Mouse (Mus musculus): ENCODE results near the gene Mlc1.

Mlc1 gene

DNA sequence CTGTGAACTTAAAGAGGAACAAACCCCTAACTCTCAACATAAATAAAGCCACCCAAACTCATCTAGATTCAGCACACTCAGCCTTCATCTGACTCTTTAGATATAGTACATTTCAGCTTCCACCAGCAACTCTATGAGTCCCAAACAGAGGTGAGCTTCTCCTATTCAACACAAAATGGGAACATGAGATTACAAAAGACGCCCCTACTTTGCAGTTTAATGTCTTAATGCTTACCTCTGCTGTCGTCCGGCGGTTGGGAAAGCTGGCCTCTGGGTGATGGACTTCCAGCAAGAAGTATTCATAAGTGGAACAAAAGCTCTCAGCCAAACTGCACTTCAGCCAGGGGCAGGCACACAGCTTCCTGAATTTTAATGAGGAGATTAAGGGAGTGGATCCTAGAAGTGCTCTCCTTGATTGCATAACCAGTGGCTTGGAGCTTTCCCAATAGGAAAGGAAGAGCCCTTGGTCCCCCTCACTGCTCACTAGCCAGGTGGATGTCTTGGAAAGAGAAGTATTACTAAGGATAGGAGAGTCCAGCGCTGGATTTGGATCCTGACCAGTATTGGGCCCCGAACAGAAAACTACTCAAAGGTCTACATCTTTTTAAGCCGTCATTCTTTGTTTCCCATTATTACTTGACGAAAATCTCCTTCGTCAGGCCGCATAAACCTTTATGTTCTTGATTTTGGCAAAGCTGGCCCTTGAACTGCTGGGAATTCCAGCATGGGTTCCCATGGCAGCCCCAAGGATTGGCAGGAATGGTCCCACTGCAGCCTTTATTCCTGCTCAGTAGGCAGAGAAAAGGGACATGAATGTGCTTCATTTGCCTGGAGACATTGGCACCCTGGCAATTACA lies at the start of gene Mlc1:
Gene Mlc1 (minus strand): TSS at position 727 of the 857 bp plus-strand sequence.
- no peak for DNase-seq (ENCODE audit: low spot score)

DNA sequence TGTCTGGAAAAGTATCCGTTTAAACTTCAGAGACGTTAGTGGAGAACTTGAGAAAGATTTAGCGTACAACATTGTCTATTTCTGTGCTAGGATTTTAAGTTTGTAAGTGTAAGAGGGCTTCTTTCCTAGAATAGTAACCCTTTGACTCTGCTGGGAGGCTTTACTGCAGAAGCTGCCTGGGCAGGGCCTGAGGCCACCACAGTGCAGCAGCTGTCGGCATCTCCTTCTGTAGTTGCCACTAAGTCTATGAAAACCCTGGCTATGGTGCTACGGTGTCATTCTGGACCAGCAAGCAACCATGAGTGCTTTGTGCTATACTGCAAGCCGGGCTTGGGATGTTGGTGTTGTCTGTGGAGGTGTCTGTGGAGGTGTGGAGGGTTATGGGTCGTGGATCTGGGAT lies 41.7 kb upstream of the Mlc1 start:
- DNase-seq (ENCODE audit: low spot score): no peak

DNA sequence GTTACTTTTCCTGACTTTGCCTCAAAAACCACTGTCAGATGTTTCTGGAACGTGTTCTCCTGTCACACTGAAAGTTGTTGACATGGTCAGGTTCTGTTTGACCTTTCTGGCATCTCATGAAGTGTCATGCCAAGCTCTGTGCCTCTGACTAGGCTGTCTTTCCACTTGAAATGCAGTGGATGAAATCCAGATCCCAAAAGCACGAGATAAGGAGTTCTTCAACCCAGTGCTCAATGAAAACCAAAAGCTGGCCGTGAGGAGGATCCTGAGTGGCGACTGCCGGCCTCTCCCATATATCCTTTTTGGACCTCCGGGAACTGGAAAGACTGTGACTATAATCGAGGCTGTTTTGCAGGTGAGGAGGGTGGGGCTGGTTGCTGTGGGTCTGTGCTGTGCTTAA lies 41.3 kb upstream of the Mlc1 start:
- no peak for DNase-seq (ENCODE audit: low spot score)

DNA sequence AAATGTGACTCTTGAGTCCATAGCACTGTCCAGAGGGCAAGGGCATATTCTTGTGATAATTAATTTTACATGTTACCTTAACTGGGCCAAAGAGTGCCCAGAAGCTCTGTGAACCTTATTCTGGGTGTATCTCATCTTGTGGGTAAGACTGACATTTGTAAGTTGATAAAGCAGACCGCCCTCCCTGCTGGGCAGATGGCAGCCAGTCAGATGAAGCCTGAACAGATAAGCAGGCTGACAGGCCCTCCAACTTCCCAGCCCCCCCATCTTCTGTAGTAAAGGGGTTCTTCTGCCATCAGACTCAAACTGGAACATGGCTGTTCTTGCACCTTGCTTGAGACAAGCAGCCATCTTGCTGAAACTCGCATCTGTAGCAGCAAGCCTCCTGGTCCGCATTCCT lies 37.9 kb upstream of the Mlc1 start:
- no peak for DNase-seq (ENCODE audit: low spot score)

DNA sequence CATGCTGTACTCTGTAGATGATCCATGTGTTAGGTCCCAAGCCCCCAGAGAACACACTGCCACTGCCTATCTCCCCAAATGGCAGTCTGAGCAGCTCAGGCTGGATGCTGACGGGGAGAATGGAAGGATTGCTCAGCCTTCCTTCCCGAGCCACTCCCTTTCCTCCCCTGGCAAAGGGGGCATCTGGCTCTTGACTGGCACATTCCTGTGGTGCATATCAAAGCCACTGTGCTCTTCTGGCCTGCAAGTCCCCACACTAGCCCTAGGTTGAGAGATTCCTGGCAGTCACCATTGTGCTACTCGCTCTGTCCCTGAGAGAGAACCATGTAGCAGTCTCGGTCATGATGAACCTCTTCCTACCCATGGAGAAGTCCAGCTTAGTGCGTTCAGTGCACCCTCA lies 29.0 kb upstream of the Mlc1 start:
- DNase-seq (ENCODE audit: low spot score): no peak

DNA sequence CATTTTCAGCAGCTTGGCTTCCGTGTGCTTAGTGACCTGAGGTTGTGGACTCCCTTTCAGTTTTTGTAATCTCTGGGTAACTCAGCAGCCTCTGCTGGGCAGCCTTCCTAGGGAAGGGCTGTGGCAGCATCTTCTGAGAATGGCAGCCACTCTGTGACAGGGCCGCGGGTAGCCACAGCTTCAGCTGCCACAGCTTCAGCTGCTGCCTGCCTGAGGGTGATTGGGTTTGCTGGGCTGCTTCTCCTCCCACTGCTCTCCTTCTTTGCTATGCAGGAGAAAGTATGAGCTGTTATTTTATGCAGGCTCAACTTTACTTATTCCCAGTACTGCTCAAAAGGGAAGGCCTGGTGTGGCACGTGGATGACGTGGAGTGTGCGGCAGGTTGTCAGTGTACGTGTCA lies 28.2 kb upstream of the Mlc1 start:
- DNase-seq (ENCODE audit: low spot score): no peak

- DNase-seq (ENCODE audit: low spot score): no peak
Observed at GRCm38 (mm10) chr15:89001245-89001644, 22.4 kb upstream of the Mlc1 start.

- DNase-seq (ENCODE audit: low spot score): no peak
Observed at GRCm38 (mm10) chr15:89000367-89000766, 21.6 kb upstream of the Mlc1 start.

- no peak for DNase-seq (ENCODE audit: low spot score)
Observed at GRCm38 (mm10) chr15:88999124-88999523, 20.3 kb upstream of the Mlc1 start.

DNA sequence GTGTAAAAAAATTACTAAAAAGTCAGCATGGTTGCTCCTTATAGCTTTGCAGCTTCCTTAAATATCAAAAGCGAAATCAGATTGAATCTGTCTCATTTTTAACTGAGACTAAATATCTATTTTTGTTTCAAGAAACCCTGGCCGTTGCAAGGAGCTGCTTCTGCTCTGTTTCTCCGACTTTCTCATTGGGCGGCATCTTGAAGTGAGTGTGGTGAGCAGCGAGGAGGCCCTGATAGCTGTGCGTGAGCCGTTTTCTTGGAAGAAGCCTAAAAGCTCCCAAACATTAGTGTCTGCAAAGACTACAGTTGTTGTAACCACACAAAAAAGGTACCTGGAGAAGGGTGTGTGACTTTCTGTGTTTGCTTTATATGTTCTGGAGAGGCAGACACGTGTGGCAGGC lies 19.8 kb upstream of the Mlc1 start:
- no peak for DNase-seq (ENCODE audit: low spot score)

DNA sequence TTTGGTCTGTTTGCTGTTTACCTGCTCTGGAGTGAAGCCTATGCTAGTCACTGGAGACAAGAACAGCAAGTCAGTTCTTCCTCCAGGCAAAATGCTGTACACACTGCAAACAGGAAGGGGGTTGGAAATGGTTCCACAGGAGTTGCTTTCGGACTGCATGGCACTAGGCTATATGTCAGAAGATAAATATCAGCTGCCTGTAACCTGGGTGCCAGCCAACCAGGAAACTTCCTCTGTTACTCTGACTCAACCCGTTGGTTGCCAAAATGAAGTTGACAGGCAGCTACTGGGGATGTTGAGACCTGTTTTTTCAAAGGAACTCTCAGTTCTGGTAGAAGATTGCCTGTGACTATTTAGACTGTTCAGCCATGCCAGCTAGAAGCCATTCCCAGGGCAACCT lies 10.4 kb upstream of the Mlc1 start:
- DNase-seq (ENCODE audit: low spot score): no peak

DNA sequence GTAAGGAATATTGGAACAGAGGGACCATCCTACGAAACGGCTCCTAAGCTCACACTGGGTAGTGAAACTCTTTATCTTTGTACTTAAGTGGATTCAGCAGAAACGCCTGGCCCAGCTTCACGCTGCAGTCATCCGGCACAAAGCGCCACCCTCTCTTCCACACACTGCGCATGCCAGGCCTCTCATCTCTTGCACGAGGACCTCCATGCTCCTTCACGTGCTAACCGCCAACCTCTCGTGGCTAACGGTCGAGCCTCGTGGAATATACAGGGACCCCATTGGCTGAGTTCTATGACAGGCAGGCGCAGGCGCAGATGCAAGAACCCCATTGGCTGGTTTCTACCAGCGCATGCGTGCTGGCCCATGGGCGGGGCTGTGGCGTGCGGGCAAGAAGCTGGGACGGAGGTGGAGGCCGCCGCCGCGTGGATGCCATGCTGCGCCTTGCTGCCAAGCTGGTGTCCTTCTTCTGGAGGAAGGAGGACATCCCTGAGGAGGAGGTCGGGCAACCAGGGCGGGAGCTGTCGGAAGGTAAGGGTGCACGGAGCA lies 3.8 kb upstream of the Mlc1 start, which contains the start of gene Mov10l1:
Gene Mov10l1 (plus strand): TSS at position 376 of the 546 bp plus-strand sequence.
- no peak for DNase-seq (ENCODE audit: low spot score)

GRCm38 (mm10) chr15:88979138-88979446 lies 285 bp upstream of the Mlc1 start:
- DNase-seq (ENCODE audit: low spot score): no peak

- no peak for DNase-seq (ENCODE audit: low spot score)
Observed at GRCm38 (mm10) chr15:88972300-88972699, 6.5 kb downstream of the Mlc1 start.

DNA sequence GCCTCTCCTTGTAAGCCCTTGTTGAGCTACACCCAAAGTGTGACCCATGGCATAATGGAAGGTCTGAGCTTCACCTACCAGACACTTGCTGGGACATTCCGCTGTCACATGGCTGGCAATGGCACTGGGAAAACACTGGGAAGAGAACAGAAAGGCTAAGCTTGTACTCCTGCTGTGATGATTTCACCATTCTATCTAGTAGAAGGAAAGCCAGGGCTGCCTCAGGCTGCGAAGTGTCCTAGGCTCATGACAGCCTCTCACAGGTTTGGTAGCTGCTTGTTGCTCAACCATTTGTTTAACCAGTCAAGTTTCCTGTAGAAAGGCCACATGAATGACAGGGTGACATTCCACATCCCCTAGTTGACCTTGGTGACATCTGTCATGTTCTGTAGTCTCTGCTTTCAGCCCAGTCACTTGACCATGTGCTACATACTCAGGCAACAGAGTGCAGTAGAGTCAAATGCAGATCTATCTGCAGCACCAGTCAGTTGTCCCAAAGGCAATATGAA lies 14.7 kb downstream of the Mlc1 start:
- DNase-seq (ENCODE audit: low spot score): no peak

DNA sequence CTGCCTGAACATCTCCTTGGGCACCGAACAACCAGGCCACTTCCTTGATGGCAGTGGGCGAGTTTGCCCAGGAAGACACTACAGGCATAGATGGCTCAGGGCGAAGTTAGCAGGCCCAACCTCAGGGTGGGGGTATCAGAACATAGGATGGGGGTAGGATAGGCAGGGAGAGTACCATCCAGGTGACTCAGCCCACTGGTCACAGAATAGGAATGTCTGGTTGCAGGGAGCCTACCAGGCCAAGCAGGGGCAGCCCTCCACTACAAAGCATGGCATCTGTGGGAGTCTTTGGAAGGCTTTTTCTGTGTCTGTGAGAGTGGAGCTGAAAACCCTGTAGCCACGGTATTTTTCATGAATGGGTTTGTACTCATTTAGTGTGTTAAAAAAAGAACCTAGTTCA lies 21.3 kb downstream of the Mlc1 start:
- no peak for DNase-seq (ENCODE audit: low spot score)

GRCm38 (mm10) chr15:88955342-88955741 lies 23.5 kb downstream of the Mlc1 start:
- no peak for DNase-seq (ENCODE audit: low spot score)

DNA sequence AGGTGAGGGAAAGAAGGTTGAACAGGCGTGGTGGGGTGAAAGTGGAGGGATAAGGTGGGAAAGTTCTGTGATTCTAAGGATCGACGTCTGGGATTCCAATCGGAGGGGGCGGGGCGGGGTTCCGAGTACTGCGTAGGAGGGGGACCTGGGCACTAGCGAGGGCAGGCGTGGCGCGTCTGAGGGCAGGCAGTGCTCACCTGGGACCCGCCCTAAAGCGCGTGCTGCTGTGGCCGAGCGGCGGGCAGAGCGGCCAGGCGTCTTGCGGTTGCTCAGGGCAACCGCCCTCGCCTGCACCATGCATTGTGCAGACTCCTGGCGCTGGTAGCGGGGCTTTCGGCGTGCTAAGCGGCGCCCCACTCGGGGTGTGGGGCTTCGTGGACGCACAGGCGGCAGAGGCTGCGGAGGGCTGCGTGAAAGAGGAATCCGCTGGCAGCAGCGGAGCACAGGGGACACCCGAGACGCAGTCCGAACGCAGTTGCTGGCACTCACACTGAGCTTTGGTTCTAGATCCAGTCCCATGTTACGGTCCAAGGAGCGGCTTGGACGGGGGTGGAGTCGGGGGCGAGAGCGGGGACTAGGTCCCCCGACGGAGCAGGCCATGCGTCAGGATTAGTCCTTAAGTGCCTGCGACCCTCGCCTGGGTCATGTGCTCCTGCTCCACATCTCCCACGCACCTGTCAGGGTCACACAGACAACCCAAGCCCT lies 24.3 kb downstream of the Mlc1 start, which contains the start of gene Ttll8:
Gene Ttll8 (minus strand): TSS at position 51 of the 705 bp plus-strand sequence.
- DNase-seq (ENCODE audit: low spot score): no peak

DNA sequence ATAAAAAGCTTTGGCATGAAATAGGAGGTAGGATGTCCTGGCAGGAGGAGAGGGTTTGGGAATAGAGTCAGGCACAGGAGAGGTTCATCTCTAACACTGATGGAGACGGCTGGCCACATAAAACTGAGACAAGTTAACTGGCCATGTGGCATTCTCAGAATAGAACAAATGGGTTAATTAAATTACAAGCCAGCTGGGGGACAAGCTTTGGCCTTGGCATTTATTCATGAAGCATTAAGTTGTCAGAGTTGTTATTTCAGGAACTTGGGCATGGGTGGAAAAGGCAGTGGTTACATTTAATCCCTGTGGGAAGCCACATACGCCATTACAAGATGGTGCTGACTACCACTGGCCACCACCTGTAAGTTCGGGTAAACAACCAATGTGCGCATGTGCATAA lies 27.6 kb downstream of the Mlc1 start:
- no peak for DNase-seq (ENCODE audit: low spot score)

GRCm38 (mm10) chr15:88946851-88947250 lies 32.0 kb downstream of the Mlc1 start:
- DNase-seq (ENCODE audit: low spot score): no peak

GRCm38 (mm10) chr15:88943896-88944551 lies 34.8 kb downstream of the Mlc1 start:
- no peak for DNase-seq (ENCODE audit: low spot score)

DNA sequence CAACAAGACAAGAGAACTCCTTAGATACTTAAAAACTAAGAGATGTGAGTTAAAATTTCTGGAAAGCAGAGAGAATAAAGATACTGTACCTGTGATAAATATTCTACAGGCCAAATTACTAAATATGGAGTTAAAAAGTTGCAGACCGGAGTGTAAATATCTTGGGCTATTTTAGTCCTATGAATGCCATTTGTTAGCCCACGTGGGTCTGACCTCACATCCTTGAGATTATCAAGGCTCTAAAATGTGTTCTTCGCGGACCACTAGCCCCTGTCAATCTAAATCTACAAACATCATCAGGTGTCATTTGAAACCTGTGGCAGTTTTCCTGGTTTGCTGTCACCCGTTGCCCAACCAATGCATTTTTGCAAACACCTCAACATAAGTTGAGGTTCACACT lies 36.0 kb downstream of the Mlc1 start:
- DNase-seq (ENCODE audit: low spot score): no peak

GRCm38 (mm10) chr15:88937291-88937650 lies 41.5 kb downstream of the Mlc1 start:
- no peak for DNase-seq (ENCODE audit: low spot score)
